ENCODE assay signal across 17 mouse cellular contexts in genomic region chr7:127112921-127113597, GRCm38 (mm10). TPM values are rescaled to one million over a fixed set of nuclear protein-coding genes. Genes with fewer than 3 reads are reported as not detected.
DNase-seq lines count a peak whose midpoint lies in the region; ATAC-seq and TF ChIP-seq lines count a peak whose summit lies in the region.
"Had no signal": no experiment of that assay in that cellular context is flagged by ENCODE, and none has a peak within 500 bp of the region (broad histone marks: within the 10 kb centered on the region; RNA-seq: fewer than 3 reads in every experiment).

No protein-coding gene starts in this region.

- DNase-seq in liver (no peak), CH12.LX (ENCODE audit: extremely low read depth) (peak; percentile 93)
- peak; percentile 72 for DNase-seq in thymus, postnatal 0 days (ENCODE audit: low spot score)
- no peak for DNase-seq in yolk sac, embryonic 10.5 days (ENCODE audit: low spot score)
- no peak for DNase-seq in cerebellum, postnatal 14 days
- DNase-seq in heart, postnatal 25 days (ENCODE audit: low spot score), result no peak
- DNase-seq: adrenal gland, adult 8-10 months; cerebellum, adult 11 months; lung, postnatal 14 days; retina, postnatal 1 day had no signal

- H3K4me3 ChIP-seq in liver, embryonic 16.5 days (ENCODE audit: low read depth, low read length), result no peak overlapping the region
- peak overlapping the region in 2 of 3 experiments; percentile 7 to 15 for H3K4me3 ChIP-seq in CH12.LX (replicated peaks in 1 of 3; ENCODE audit: low read depth in 2 of 3, low read length in 2 of 3, poor library complexity in 1 of 3)
- H3K4me3 ChIP-seq: myocyte had no signal

- TF ChIP-seq CTCF in CH12.LX (conservative IDR thresholded peaks at IDR 0.05 in 1 of 2, IDR thresholded peaks at IDR 0.05 in 1 of 2; ENCODE audit: low read depth in 2 of 2, low read length in 2 of 2), result no peak

- H3K79me2 ChIP-seq in CH12.LX (replicated peaks; ENCODE audit: control insufficient read depth, extremely low read depth, insufficient read depth, poor library complexity, severe bottlenecking), result no peaks in the 10 kb centered on the region

- H3K9ac ChIP-seq in liver, embryonic 16.5 days (ENCODE audit: low read depth, low read length), result no peak overlapping the region
- H3K9ac ChIP-seq in CH12.LX (ENCODE audit: insufficient read depth, low read depth), result 0 out of 2 replicates have a peak overlapping the region, but pooled peaks have one; percentile 0

- H3K9me3 ChIP-seq in liver, embryonic 16.5 days (replicated peaks; ENCODE audit: control insufficient read depth, low read length), result no peaks in the 10 kb centered on the region
- H3K9me3 ChIP-seq in CH12.LX (replicated peaks; ENCODE audit: low read length), result no peaks in the 10 kb centered on the region

- H3K27me3 ChIP-seq in liver, embryonic 16.5 days (ENCODE audit: control insufficient read depth, insufficient read depth, low read depth, low read length), result no peaks in the 10 kb centered on the region
- H3K27me3 ChIP-seq in CH12.LX (replicated peaks), result peaks cover under 1% of the 10 kb centered on the region

- H3K36me3 ChIP-seq in liver, embryonic 16.5 days (ENCODE audit: control insufficient read depth, insufficient read depth), result no peaks in the 10 kb centered on the region
- H3K36me3 ChIP-seq in CH12.LX (replicated peaks in 1 of 2; ENCODE audit: control insufficient read depth in 1 of 2, insufficient read depth in 1 of 2, low read length in 1 of 2), result no peaks in the 10 kb centered on the region

- intact Hi-C loops in heart, postnatal 25 days (cut with DNase I), result no loop called here

- H3K4me2 ChIP-seq in liver, embryonic 16.5 days (ENCODE audit: low read depth, low read length), result no peak overlapping the region
- H3K4me2 ChIP-seq in CH12.LX (ENCODE audit: insufficient read depth, low read depth, poor library complexity, severe bottlenecking), result peak overlapping the region; percentile 60
- H3K4me2 ChIP-seq: heart, embryonic 11.5 days had no signal

- dilution Hi-C loops in CH12.LX (cut with MboI; ENCODE audit: extremely low pct_ligation_motif_present, extremely low pct_unique_long_range_greater_than_20kb, low sequenced_read_pairs), result no loop called here

- H3K27ac ChIP-seq in liver, embryonic 16.5 days (ENCODE audit: low read length), result 0 out of 2 replicates have a peak overlapping the region, but pooled peaks have one; percentile 9
- peak overlapping the region; percentile 77 for H3K27ac ChIP-seq in CH12.LX (ENCODE audit: insufficient read depth, low read depth)
- H3K27ac ChIP-seq: hindbrain, postnatal 0 days had no signal

- in situ Hi-C loops in CH12.LX (cut with MboI; ENCODE audit: low pct_ligation_motif_present, low pct_unique_long_range_greater_than_20kb, low sequenced_read_pairs), result loop anchor here (10.0 kb wide), 1 partner anchor 468 kb away; the partner anchor contains the start of gene Sgf29

- no peak for TF ChIP-seq RAD21 in CH12.LX (IDR thresholded peaks at IDR 0.05; ENCODE audit: low read depth, low read length)

- WGBS in liver, embryonic 16.5 days (ENCODE audit: insufficient replicate concordance), result 33% methylated on average over 9 of the region's 9 CpGs

- peaks cover 36% of the 10 kb centered on the region for H3K4me1 ChIP-seq in liver, embryonic 16.5 days (ENCODE audit: control insufficient read depth, low read depth, low read length)
- peaks cover 42 to 77% of the 10 kb centered on the region in 2 experiments for H3K4me1 ChIP-seq in CH12.LX (ENCODE audit: control insufficient read depth in 1 of 2, insufficient read depth in 2 of 2)

- TF ChIP-seq POLR2A in CH12.LX (IDR thresholded peaks at IDR 0.05; ENCODE audit: low read depth, low read length), result no peak

- peak; percentile 85 for TF ChIP-seq EP300 in CH12.LX (IDR thresholded peaks at IDR 0.05; ENCODE audit: low read length)

- ATAC-seq in liver, embryonic 16.5 days (ENCODE audit: low read depth), result no peak
- peak; percentile 73 for ATAC-seq in inflammation-experienced regulatory T-cells, adult 6 months

TF ChIP-seq in CH12.LX, 34 proteins besides CTCF, POLR2A, EP300 and RAD21:
- TF ChIP-seq USF1 (IDR thresholded peaks at IDR 0.05; ENCODE audit: low read depth, low read length) (no peak), HCFC1 (IDR thresholded peaks at IDR 0.05; ENCODE audit: low read depth, low read length) (0 out of 2 replicates have a peak, but pooled peaks have one; percentile 5), IRF4 (IDR thresholded peaks at IDR 0.05; ENCODE audit: low read depth, low read length) (peak; percentile 84), RCOR1 (conservative IDR thresholded peaks at IDR 0.05; ENCODE audit: low read depth, low read length) (peak; percentile 60; the same call in 1 of the 2 replicates), JUND (conservative IDR thresholded peaks at IDR 0.05; ENCODE audit: low read depth, low read length) (peak; percentile 27; the same call in 1 of the 2 replicates), USF2 (conservative IDR thresholded peaks at IDR 0.05; ENCODE audit: low read depth, low read length) (no peak), MAZ (IDR thresholded peaks at IDR 0.05; ENCODE audit: low read depth, low read length) (no peak), CHD1 (IDR thresholded peaks at IDR 0.05; ENCODE audit: low read depth, low read length) (no peak), TCF12 (IDR thresholded peaks at IDR 0.05; ENCODE audit: low read depth, low read length) (peak; percentile 91), PAX5 (IDR thresholded peaks at IDR 0.05; ENCODE audit: low read length) (no peak), MAX (IDR thresholded peaks at IDR 0.05; ENCODE audit: low read length) (peak; percentile 52; the same call in 1 of the 2 replicates), ZNF384 (IDR thresholded peaks at IDR 0.05; ENCODE audit: low read depth, low read length) (peak; percentile 55; the same call in 1 of the 2 replicates), SIN3A (IDR thresholded peaks at IDR 0.05; ENCODE audit: low read length) (0 out of 2 replicates have a peak, but pooled peaks have one; percentile 31), E2F4 (IDR thresholded peaks at IDR 0.05; ENCODE audit: insufficient replicate concordance, low read depth, low read length) (no peak), BHLHE40 (IDR thresholded peaks at IDR 0.05; ENCODE audit: low read depth, low read length) (peak; percentile 73), CHD2 (IDR thresholded peaks at IDR 0.05; ENCODE audit: low read length) (peak; percentile 52; the same call in 1 of the 2 replicates), NRF1 (IDR thresholded peaks at IDR 0.05; ENCODE audit: low read depth, low read length) (no peak), UBTF (IDR thresholded peaks at IDR 0.05; ENCODE audit: low read depth, low read length) (0 out of 2 replicates have a peak, but pooled peaks have one; percentile 46), ETS1 (conservative IDR thresholded peaks at IDR 0.05; ENCODE audit: low read depth, low read length) (peak; percentile 78), GABPA (IDR thresholded peaks at IDR 0.05; ENCODE audit: insufficient replicate concordance, low read depth, low read length) (no peak), SMC3 (IDR thresholded peaks at IDR 0.05; ENCODE audit: low read depth, low read length) (no peak), MYC (IDR thresholded peaks at IDR 0.05; ENCODE audit: low read depth, low read length) (0 out of 2 replicates have a peak, but pooled peaks have one; percentile 28), KAT2A (IDR thresholded peaks at IDR 0.05; ENCODE audit: insufficient replicate concordance, low read length) (no peak), TBP (conservative IDR thresholded peaks at IDR 0.05; ENCODE audit: low read depth, low read length) (no peak), JUN (IDR thresholded peaks at IDR 0.05; ENCODE audit: insufficient read depth, low read depth, low read length) (0 out of 2 replicates have a peak, but pooled peaks have one; percentile 5)

RNA-seq across cellular contexts. Expression of gene Qprt, which starts 9.0 kb away (rescaled TPM):
- polyA plus RNA-seq in liver, embryonic 16.5 days (2015; fragmentation: Nextera tagmentation; extraction: Ambion mirVana), result 74.1 and 76.6 TPM in 2 replicates
- total RNA-seq in CH12.LX (2012; rRNA removed) (0.21 and 0.30 TPM in 2 replicates), CH12.LX (2014; rRNA removed) (0.15 TPM in 1 of 2 replicates, not detected in the other)
- polyA plus RNA-seq in CH12.LX (2012; ENCODE audit: insufficient read length, low read depth), result 0.14 TPM in 1 of 2 replicates, not detected in the other
- polyA plus RNA-seq in inflammation-experienced regulatory T-cells, adult 6 months (2017; shearing (Covaris generic)), result 10 to 100 TPM in 2 of 3 experiments, 1 to 10 TPM in 1; 7.8 to 15.5 (median 15.0) TPM
- 0.99 and 1.4 TPM in 2 replicates for polyA plus RNA-seq in thymus, postnatal 0 days (2015; fragmentation: Nextera tagmentation; extraction: Ambion mirVana)
- total RNA-seq in heart, postnatal 25 days (2021), result not detected

RNA-seq across cellular contexts. Expression of gene AI467606, which starts 21.9 kb away (rescaled TPM):
- 8.1 and 8.7 TPM in 2 replicates for polyA plus RNA-seq in liver, embryonic 16.5 days (2015; fragmentation: Nextera tagmentation; extraction: Ambion mirVana)
- total RNA-seq in CH12.LX (2012; rRNA removed) (15.7 and 19.0 TPM in 2 replicates), CH12.LX (2014; rRNA removed) (18.6 and 26.4 TPM in 2 replicates)
- 18.3 and 20.5 TPM in 2 replicates for polyA plus RNA-seq in CH12.LX (2012; ENCODE audit: insufficient read length, low read depth)
- 100 to 1,000 TPM; 248 to 287 (median 263) TPM for polyA plus RNA-seq in inflammation-experienced regulatory T-cells, adult 6 months (2017; shearing (Covaris generic))
- polyA plus RNA-seq in thymus, postnatal 0 days (2015; fragmentation: Nextera tagmentation; extraction: Ambion mirVana), result 154 and 165 TPM in 2 replicates
- 1 to 10 TPM; 1.4 to 1.7 TPM for total RNA-seq in heart, postnatal 25 days (2021)

RNA-seq across cellular contexts. Expression of gene Spn, which starts 24.6 kb away (rescaled TPM):
- polyA plus RNA-seq in liver, embryonic 16.5 days (2015; fragmentation: Nextera tagmentation; extraction: Ambion mirVana), result 5.5 and 6.3 TPM in 2 replicates
- total RNA-seq in CH12.LX (2012; rRNA removed) (14.4 and 16.3 TPM in 2 replicates), CH12.LX (2014; rRNA removed) (2.4 and 2.6 TPM in 2 replicates)
- polyA plus RNA-seq in CH12.LX (2012; ENCODE audit: insufficient read length, low read depth), result 3.3 and 3.6 TPM in 2 replicates
- 100 to 1,000 TPM; 105 to 226 (median 130) TPM for polyA plus RNA-seq in inflammation-experienced regulatory T-cells, adult 6 months (2017; shearing (Covaris generic))
- 26.6 and 26.7 TPM in 2 replicates for polyA plus RNA-seq in thymus, postnatal 0 days (2015; fragmentation: Nextera tagmentation; extraction: Ambion mirVana)
- under 1 TPM; 0.36 to 0.56 TPM for total RNA-seq in heart, postnatal 25 days (2021)

RNA-seq across cellular contexts. Expression of gene Zg16, which starts 25.9 kb away (rescaled TPM):
- polyA plus RNA-seq in liver, embryonic 16.5 days (2015; fragmentation: Nextera tagmentation; extraction: Ambion mirVana), result 0.58 TPM in 1 of 2 replicates, not detected in the other
- total RNA-seq in CH12.LX (2012; rRNA removed), result not detected in 2 replicates
- total RNA-seq in CH12.LX (2014; rRNA removed), result not detected in 2 replicates
- not detected in 2 replicates for polyA plus RNA-seq in CH12.LX (2012; ENCODE audit: insufficient read length, low read depth)
- 1 to 10 TPM in 1 of 3 experiments, not detected in 2; 1.6 TPM for polyA plus RNA-seq in inflammation-experienced regulatory T-cells, adult 6 months (2017; shearing (Covaris generic))
- polyA plus RNA-seq in thymus, postnatal 0 days (2015; fragmentation: Nextera tagmentation; extraction: Ambion mirVana), result 2.4 and 2.7 TPM in 2 replicates
- not detected for total RNA-seq in heart, postnatal 25 days (2021)
- total RNA-seq: adrenal gland, adult 8-10 months; hindbrain, postnatal 0 days; layer of hippocampus, adult 18-20 months had no signal
- polyA plus RNA-seq: heart, embryonic 11.5 days; hindbrain, postnatal 0 days; limb, embryonic 11.5 days; myocyte had no signal

Comparison
In these comparisons a context has a peak if more than half of its experiments do, and no peak if none do; other contexts are left out.
1. DNase-seq: peak in CH12.LX (single experiment) and thymus, postnatal 0 days (single experiment); none in liver (single experiment), yolk sac, embryonic 10.5 days (single experiment), cerebellum, postnatal 14 days (0 of 2) and heart, postnatal 25 days (single experiment).